Mouse (Mus musculus) activated CD4-positive, CD25-positive, alpha-beta regulatory T cell, adult 4 months (primary cell): Measurements from ENCODE around the gene Rps3. TPM values are rescaled to one million over a fixed set of nuclear protein-coding genes. Genes with fewer than 3 reads are reported as not detected.
"Not testable (repeated sequence)": the region's sequence is repeated elsewhere in the genome, so short reads cannot be mapped to it uniquely, and the experiment has no call there.

Source experiments
- ATAC-seq: one replicate; pipeline ENCODE4 v1.8.0; 2017
- polyA plus RNA-seq, 2 experiments: library from polyadenylated mRNA; unstranded; fragments of 100-300 nt; shearing (Covaris generic); gene quantifications; one replicate each; pipeline ENCODE4 v1.2.1; 2017

Gene Rps3
- polyA plus RNA-seq, result 1,000 to 10,000 TPM; 2,602 to 3,921 TPM

- peak; percentile 97 for ATAC-seq
Measured at GRCm38 (mm10) chr7:99483271-99483923, at the start of gene Rps3. Rps3 (minus strand) TSS chr7:99483738.

- no peak for ATAC-seq
Measured at GRCm38 (mm10) chr7:99532526-99532925, 49.0 kb upstream of the Rps3 start.

GRCm38 (mm10) chr7:99531408-99531970, 48.0 kb upstream of the Rps3 start:
- ATAC-seq, result no peak

GRCm38 (mm10) chr7:99529410-99529809, 45.9 kb upstream of the Rps3 start:
- ATAC-seq, result no peak

DNA sequence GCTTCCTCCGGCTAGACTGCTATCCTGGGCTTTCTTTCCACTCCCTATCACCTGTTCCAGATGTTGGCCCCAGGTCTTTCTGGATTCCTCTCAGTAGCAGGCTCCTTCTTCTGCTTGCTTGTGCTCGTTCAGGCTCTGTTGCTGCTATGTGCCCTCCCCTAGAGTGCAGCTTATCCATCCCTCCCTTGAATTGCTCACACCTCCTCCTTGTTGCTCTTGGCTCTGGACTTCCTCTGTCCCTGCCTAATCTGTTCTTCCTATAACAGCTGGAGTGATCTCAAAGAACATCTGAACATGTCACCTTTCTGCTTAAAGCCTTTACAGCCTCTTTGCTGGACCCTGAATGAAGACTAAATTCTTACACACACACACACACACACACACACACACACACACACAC, 45.0 kb upstream of the Rps3 start:
- no peak for ATAC-seq

GRCm38 (mm10) chr7:99523837-99524236, 40.3 kb upstream of the Rps3 start:
- no peak for ATAC-seq

DNA sequence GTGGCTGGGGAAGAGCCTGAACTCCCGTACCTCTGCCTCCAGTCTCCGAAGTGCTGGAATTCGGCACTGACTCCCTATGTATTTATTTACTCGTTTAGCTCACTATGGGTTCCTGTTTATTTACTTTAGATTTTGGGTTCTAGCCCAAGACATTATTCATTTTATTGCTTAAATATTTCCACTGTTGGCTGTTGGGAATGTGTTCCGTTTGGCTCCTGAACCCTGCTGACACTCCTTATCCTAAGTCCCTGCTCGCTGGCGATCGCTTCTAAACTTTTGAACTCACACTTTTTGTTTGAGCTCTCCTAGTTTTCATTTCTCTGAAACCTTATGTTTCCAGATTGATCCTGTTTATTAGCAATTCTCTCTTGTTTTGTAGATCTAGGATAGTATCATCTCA, 39.6 kb upstream of the Rps3 start:
- no peak for ATAC-seq

DNA sequence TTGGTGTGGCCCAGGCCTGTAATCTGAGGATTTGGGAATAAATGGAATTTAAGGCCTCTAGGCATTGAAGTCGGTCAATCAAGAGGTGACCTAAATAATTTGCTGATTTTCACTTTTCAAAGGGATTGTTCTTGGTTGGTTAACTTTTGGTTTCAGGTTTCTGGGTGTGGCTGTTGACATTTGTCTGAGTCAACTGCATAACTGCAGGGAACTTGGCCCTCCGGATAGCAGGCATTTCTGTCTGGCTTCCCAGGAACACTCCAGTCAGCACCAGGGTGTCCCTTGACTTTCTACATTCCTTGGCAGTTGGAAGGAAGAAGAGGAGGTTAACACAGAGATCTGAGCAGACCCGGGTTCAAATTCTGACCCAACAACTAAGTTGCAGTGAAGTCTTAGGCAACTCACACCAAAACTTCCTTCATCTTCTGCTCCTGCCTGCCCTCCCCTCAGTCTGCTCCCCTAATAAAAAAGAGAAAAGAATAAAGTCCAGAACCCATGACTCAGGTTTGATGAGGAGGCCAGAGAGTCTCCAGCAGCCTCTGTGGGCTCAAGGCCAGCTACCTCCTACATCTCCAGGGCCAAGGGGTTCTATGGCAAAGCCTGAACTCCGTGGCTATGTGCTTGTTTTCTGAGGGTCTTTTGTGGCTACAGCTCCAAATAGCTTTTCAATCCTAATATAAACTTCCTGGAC, 35.6 kb upstream of the Rps3 start:
- ATAC-seq, result no peak

- no peak for ATAC-seq
Measured at GRCm38 (mm10) chr7:99516814-99517157, 33.2 kb upstream of the Rps3 start.

- no peak for ATAC-seq
Measured at GRCm38 (mm10) chr7:99516092-99516813, 32.7 kb upstream of the Rps3 start.

- ATAC-seq, result no peak
Measured at GRCm38 (mm10) chr7:99510087-99510501, 26.6 kb upstream of the Rps3 start.

- not testable (repeated sequence) for ATAC-seq
Measured at GRCm38 (mm10) chr7:99508187-99508586, 24.6 kb upstream of the Rps3 start.

DNA sequence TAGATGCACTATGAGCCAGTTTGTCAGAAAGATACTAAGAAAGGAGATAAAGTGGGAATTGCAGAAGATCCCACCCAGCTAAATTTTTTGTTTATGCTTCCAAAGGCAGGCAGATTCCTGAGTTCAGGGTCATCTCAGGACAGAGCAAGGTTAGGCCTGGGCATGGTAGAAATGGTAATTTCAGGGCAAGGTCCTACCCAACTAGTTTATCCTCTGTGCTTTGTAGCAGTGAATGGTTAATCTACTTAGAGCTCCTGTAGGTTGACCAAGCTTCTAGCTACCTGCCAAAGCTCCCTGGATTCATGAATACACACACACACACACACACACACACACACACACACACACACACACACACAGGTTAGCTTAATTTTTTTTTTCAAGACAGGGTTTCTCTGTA, 21.0 kb upstream of the Rps3 start:
- no peak for ATAC-seq

GRCm38 (mm10) chr7:99501148-99501547, 17.6 kb upstream of the Rps3 start:
- ATAC-seq, result no peak

DNA sequence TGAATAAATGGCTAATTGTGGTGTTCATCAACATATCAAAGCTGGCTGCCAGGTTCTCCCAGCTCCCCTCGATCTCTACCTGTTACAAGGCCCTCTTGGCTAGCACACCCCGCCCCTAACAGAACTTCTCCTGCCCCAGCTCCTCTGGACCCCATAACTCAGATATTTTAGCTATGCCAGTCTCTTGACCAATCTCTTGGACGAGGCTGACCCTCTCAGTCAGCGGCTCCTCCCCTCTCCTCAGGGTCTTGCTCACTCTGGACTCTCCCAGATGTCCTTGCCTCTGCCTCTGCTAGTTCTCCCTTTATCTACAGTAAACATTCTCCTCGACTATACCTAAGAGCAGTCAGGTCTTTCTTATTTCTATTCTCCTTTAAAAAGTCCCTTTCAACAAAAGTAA, 17.1 kb upstream of the Rps3 start:
- ATAC-seq, result no peak

DNA sequence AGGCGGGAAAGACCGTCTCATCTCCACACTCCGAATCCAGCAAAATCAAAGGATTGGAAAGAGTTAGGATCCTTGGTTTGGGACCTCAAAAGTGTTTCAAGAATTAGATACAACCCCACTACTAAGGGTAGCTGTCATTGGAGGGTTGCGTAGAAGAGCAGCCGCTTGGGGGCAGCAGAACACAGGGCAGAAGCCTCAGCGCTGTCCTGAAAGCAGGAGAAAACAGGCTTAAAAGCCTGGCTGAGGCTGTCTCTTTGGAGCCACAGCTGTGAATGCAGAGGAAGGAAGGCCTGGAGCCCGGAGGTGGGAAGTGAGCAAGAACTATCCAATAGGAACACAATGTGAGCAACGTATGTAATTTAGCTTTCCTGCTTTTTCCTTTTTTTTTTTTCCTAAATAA, 16.7 kb upstream of the Rps3 start:
- ATAC-seq, result peak; percentile 65

GRCm38 (mm10) chr7:99499128-99499527, 15.6 kb upstream of the Rps3 start:
- no peak for ATAC-seq

DNA sequence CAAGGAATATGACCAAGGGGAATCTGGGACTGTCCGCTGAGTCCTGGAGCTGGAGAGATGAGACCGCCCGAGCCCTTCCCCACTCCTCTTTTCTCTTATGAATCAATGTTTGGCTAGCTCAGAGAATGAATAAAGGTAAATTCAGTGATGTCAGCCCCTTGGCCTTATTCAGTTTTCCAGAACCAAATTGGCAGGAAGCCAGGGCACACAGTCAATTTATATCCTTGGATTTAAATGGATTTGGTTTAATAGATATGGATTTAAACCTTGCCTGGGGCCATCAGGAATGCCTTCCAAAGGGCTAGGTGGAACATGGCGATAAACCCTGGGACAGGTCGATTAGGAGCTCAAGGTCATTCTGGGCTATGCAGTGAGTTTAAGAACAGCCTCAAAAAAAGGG, 6.2 kb upstream of the Rps3 start:
- no peak for ATAC-seq

DNA sequence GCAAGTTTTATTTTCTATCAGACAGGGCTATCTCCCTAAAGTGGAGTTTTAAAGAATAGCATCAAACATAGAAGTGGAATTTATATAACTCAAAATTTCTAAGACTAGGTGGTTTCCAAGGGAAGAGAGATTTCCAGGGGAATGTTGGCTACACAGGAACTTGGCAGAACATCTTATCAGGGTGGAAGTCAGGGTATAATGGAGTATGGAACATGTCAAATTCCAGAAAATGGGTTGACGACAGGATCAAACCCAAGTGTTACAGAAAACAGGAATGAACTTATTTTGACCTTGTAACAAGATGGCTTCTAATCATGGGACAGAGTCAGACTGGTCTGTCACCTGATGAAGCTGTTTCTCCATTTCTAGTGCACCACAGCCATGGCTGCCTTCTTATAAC, 1.1 kb upstream of the Rps3 start:
- no peak for ATAC-seq

GRCm38 (mm10) chr7:99483924-99484319, 384 bp upstream of the Rps3 start:
- ATAC-seq, result no peak

DNA sequence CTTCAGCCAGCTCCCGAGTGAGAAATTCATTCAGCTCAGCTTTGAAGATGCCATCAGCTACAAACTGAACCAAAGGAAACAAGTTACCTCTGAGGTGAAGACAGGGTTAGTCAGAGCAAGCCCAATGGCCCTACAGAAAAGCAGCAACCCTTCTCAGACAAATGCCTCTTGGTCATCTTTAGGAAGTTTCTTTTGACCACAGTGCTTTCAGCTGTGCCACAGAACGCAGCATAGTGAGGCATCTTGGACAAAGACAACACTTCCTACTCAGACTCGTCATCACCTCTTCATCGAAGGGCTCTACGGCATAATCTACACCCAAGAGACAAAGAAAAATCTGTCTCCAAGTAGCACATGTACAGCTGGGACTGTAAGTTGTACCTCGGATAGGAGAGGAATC, 901 bp downstream of the Rps3 start:
- ATAC-seq, result no peak

DNA sequence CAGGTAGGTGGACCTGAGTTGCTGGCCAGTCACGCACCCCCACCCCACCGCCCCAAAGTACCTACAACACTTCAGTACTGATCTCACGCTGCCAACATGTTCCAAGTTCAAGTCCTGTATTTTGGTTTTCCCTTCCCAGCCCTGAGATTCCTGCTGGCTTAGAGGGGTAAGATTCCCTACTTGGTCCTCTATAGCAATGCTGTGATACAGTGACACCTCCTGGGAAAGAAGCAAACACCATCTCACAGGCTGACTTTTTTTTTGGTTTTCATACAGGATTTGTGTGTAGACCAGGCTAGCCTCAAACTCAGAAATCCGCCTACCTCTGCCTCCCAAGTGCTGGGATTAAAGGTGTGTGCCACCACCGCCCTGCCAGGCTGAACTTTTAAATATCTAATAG, 6.3 kb downstream of the Rps3 start:
- no peak for ATAC-seq

- no peak for ATAC-seq
Measured at GRCm38 (mm10) chr7:99476558-99477114, 6.9 kb downstream of the Rps3 start.
